Mouse (Mus musculus): ENCODE measurements around the gene Spg11. TPM values are rescaled to one million over a fixed set of nuclear protein-coding genes. Genes with fewer than 3 reads are reported as not detected.

Gene Spg11
- polyA plus RNA-seq, 1 experiment, result 7.1 TPM

- H3K27ac ChIP-seq (ENCODE audit: insufficient read depth, low read length), result peak overlapping the region; percentile 98
- peak in 1 of 2 experiments; percentile 16 for DNase-seq (ENCODE audit: low read depth in 1 of 2, low spot score in 2 of 2)
- H3K4me3 ChIP-seq (ENCODE audit: extremely low read depth, insufficient read depth, insufficient read length), result no peak overlapping the region
- 35% methylated on average over 6 of the region's 6 CpGs for whole genome bisulfite sequencing
- peaks cover 16% of the 10 kb centered on the region for H3K36me3 ChIP-seq (ENCODE audit: control insufficient read depth, insufficient read depth, low read length)
- no peaks in the 10 kb centered on the region for H3K27me3 ChIP-seq (ENCODE audit: control insufficient read depth, insufficient read depth, low read length)
- H3K4me1 ChIP-seq (ENCODE audit: control insufficient read depth, insufficient read depth, insufficient read length), result peaks cover 11% of the 10 kb centered on the region; the same call in 1 of the 2 replicates
- TF ChIP-seq CTCF (IDR thresholded peaks at IDR 0.05; ENCODE audit: extremely low read depth, insufficient read depth, insufficient read length, insufficient replicate concordance) (no peak), POLR2A (IDR thresholded peaks at IDR 0.05; ENCODE audit: low read depth, low read length) (no peak)
These were observed 28.5 kb upstream of the Spg11 start for GRCm38 (mm10) chr2:122146687-122147086.

GRCm38 (mm10) chr2:122145756-122146155 is 27.6 kb upstream of the Spg11 start:
- 16% methylated on average over 4 of the region's 4 CpGs for WGBS
- no peak for DNase-seq (ENCODE audit: low read depth in 1 of 2, low spot score in 2 of 2)

GRCm38 (mm10) chr2:122143111-122143510 is 24.9 kb upstream of the Spg11 start:
- Histone ChIP-seq H3K4me1 (ENCODE audit: control insufficient read depth, insufficient read depth, insufficient read length) (peaks cover 4% of the 10 kb centered on the region; the same call in 1 of the 2 replicates), H3K27me3 (ENCODE audit: control insufficient read depth, insufficient read depth, low read length) (no peaks in the 10 kb centered on the region), H3K27ac (ENCODE audit: insufficient read depth, low read length) (no peak overlapping the region), H3K36me3 (ENCODE audit: control insufficient read depth, insufficient read depth, low read length) (no peaks in the 10 kb centered on the region), H3K4me3 (ENCODE audit: extremely low read depth, insufficient read depth, insufficient read length) (no peak overlapping the region)
- DNase-seq (ENCODE audit: low read depth in 1 of 2, low spot score in 2 of 2), result no peak
- TF ChIP-seq POLR2A (IDR thresholded peaks at IDR 0.05; ENCODE audit: low read depth, low read length) (no peak), CTCF (IDR thresholded peaks at IDR 0.05; ENCODE audit: extremely low read depth, insufficient read depth, insufficient read length, insufficient replicate concordance) (no peak)
- WGBS, result 92% methylated on average over 3 of the region's 3 CpGs

More at GRCm38 (mm10) chr2:122145756-122146155, 27.6 kb upstream of the Spg11 start:
- peak overlapping the region; percentile 79 for H3K27ac ChIP-seq (ENCODE audit: insufficient read depth, low read length)
- H3K4me1 ChIP-seq (ENCODE audit: control insufficient read depth, insufficient read depth, insufficient read length), result peaks cover 6% of the 10 kb centered on the region; the same call in 1 of the 2 replicates
- peaks cover 7% of the 10 kb centered on the region for H3K36me3 ChIP-seq (ENCODE audit: control insufficient read depth, insufficient read depth, low read length)
- TF ChIP-seq POLR2A (IDR thresholded peaks at IDR 0.05; ENCODE audit: low read depth, low read length) (no peak), CTCF (IDR thresholded peaks at IDR 0.05; ENCODE audit: extremely low read depth, insufficient read depth, insufficient read length, insufficient replicate concordance) (no peak)
- H3K27me3 ChIP-seq (ENCODE audit: control insufficient read depth, insufficient read depth, low read length), result no peaks in the 10 kb centered on the region
- H3K4me3 ChIP-seq (ENCODE audit: extremely low read depth, insufficient read depth, insufficient read length), result no peak overlapping the region

- DNase-seq (ENCODE audit: low read depth in 1 of 2, low spot score in 2 of 2), result no peak
- H3K27me3 ChIP-seq (ENCODE audit: control insufficient read depth, insufficient read depth, low read length), result no peaks in the 10 kb centered on the region
- WGBS, result 81% methylated on average over 5 of the region's 5 CpGs
- 0 out of 2 replicates have a peak, but pooled peaks cover under 1% of the 10 kb centered on the region for H3K4me1 ChIP-seq (ENCODE audit: control insufficient read depth, insufficient read depth, insufficient read length)
- no peak overlapping the region for H3K27ac ChIP-seq (ENCODE audit: insufficient read depth, low read length)
- H3K4me3 ChIP-seq (ENCODE audit: extremely low read depth, insufficient read depth, insufficient read length), result no peak overlapping the region
- no peak for TF ChIP-seq CTCF (IDR thresholded peaks at IDR 0.05; ENCODE audit: extremely low read depth, insufficient read depth, insufficient read length, insufficient replicate concordance)
- no peak for TF ChIP-seq POLR2A (IDR thresholded peaks at IDR 0.05; ENCODE audit: low read depth, low read length)
- H3K36me3 ChIP-seq (ENCODE audit: control insufficient read depth, insufficient read depth, low read length), result no peaks in the 10 kb centered on the region
These were observed 23.3 kb upstream of the Spg11 start for GRCm38 (mm10) chr2:122141332-122141967.

GRCm38 (mm10) chr2:122140815-122141214 is 22.6 kb upstream of the Spg11 start:
- H3K27ac ChIP-seq (ENCODE audit: insufficient read depth, low read length), result no peak overlapping the region
- no peak for DNase-seq (ENCODE audit: low read depth in 1 of 2, low spot score in 2 of 2)
- no peak overlapping the region for H3K4me3 ChIP-seq (ENCODE audit: extremely low read depth, insufficient read depth, insufficient read length)
- H3K27me3 ChIP-seq (ENCODE audit: control insufficient read depth, insufficient read depth, low read length), result no peaks in the 10 kb centered on the region
- H3K36me3 ChIP-seq (ENCODE audit: control insufficient read depth, insufficient read depth, low read length), result no peaks in the 10 kb centered on the region
- no peaks in the 10 kb centered on the region for H3K4me1 ChIP-seq (ENCODE audit: control insufficient read depth, insufficient read depth, insufficient read length)
- 91% methylated on average over 2 of the region's 2 CpGs for WGBS
- TF ChIP-seq POLR2A (IDR thresholded peaks at IDR 0.05; ENCODE audit: low read depth, low read length) (no peak), CTCF (IDR thresholded peaks at IDR 0.05; ENCODE audit: extremely low read depth, insufficient read depth, insufficient read length, insufficient replicate concordance) (no peak)

- Histone ChIP-seq H3K4me1 (ENCODE audit: control insufficient read depth, insufficient read depth, insufficient read length) (no peaks in the 10 kb centered on the region), H3K27ac (ENCODE audit: insufficient read depth, low read length) (no peak overlapping the region)
- DNase-seq (ENCODE audit: low read depth in 1 of 2, low spot score in 2 of 2), result no peak
These were observed 19.8 kb upstream of the Spg11 start for GRCm38 (mm10) chr2:122137839-122138465.

GRCm38 (mm10) chr2:122132618-122133017 is 14.4 kb upstream of the Spg11 start:
- Histone ChIP-seq H3K4me1 (ENCODE audit: control insufficient read depth, insufficient read depth, insufficient read length) (no peaks in the 10 kb centered on the region), H3K36me3 (ENCODE audit: control insufficient read depth, insufficient read depth, low read length) (no peaks in the 10 kb centered on the region), H3K27me3 (ENCODE audit: control insufficient read depth, insufficient read depth, low read length) (no peaks in the 10 kb centered on the region), H3K27ac (ENCODE audit: insufficient read depth, low read length) (no peak overlapping the region), H3K4me3 (ENCODE audit: extremely low read depth, insufficient read depth, insufficient read length) (no peak overlapping the region)
- DNase-seq (ENCODE audit: low read depth in 1 of 2, low spot score in 2 of 2), result no peak
- TF ChIP-seq CTCF (IDR thresholded peaks at IDR 0.05; ENCODE audit: extremely low read depth, insufficient read depth, insufficient read length, insufficient replicate concordance), result no peak
- no peak for TF ChIP-seq POLR2A (IDR thresholded peaks at IDR 0.05; ENCODE audit: low read depth, low read length)
- WGBS, result 66% methylated on average over 2 of the region's 2 CpGs

More at GRCm38 (mm10) chr2:122137839-122138465, 19.8 kb upstream of the Spg11 start:
- WGBS, result 40% methylated on average over 5 of the region's 5 CpGs
- H3K36me3 ChIP-seq (ENCODE audit: control insufficient read depth, insufficient read depth, low read length), result no peaks in the 10 kb centered on the region
- H3K27me3 ChIP-seq (ENCODE audit: control insufficient read depth, insufficient read depth, low read length), result no peaks in the 10 kb centered on the region
- TF ChIP-seq POLR2A (IDR thresholded peaks at IDR 0.05; ENCODE audit: low read depth, low read length) (no peak), CTCF (IDR thresholded peaks at IDR 0.05; ENCODE audit: extremely low read depth, insufficient read depth, insufficient read length, insufficient replicate concordance) (no peak)
- no peak overlapping the region for H3K4me3 ChIP-seq (ENCODE audit: extremely low read depth, insufficient read depth, insufficient read length)
